Mouse (Mus musculus) right cerebral cortex, postnatal 14 days (tissue): Measurements from ENCODE around the gene Smg6.
"Not testable (repeated sequence)": the region's sequence is repeated elsewhere in the genome, so short reads cannot be mapped to it uniquely, and the experiment has no call there.

ENCODE experiments used
- DNase-seq: peaks from one replicate; pipeline ENCODE4 v3.0.0; 2022

Smg6 gene

DNA sequence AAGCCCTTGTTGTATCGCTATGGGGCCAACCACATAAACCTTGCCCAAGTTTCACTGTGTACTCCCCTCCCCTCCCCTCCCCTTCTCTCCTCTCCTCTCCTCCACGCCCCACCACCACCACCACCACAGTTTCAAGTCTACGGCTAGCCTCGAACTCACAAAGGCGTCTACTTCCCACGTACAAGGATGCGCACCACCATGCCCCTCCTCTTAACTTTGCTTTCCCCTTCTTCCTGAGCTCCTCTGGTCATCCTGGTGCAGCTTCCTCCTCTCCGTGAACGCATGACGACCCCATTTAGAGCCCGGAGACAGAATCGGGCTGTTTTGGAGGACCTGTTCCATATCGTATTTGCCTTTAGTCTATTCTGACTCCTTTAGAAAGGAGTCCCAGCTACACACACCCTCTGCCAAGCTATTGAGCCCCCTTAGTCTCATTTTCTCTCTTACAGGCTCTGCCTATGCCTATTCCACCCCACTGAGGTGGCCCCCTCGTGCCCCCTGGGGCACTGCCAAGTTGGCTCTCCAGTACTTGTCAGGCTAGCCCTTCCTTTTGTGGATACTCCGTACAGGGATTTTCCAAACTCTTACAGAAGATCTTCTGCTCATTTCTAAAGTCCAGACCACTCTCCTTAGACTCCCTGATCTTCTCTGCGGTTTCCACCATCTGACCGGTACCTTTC lies 245.7 kb downstream of the Smg6 start:
- no peak for DNase-seq

GRCm38 (mm10) chr11:75172151-75173094 lies 246.8 kb downstream of the Smg6 start:
- DNase-seq = peak; percentile 77

DNA sequence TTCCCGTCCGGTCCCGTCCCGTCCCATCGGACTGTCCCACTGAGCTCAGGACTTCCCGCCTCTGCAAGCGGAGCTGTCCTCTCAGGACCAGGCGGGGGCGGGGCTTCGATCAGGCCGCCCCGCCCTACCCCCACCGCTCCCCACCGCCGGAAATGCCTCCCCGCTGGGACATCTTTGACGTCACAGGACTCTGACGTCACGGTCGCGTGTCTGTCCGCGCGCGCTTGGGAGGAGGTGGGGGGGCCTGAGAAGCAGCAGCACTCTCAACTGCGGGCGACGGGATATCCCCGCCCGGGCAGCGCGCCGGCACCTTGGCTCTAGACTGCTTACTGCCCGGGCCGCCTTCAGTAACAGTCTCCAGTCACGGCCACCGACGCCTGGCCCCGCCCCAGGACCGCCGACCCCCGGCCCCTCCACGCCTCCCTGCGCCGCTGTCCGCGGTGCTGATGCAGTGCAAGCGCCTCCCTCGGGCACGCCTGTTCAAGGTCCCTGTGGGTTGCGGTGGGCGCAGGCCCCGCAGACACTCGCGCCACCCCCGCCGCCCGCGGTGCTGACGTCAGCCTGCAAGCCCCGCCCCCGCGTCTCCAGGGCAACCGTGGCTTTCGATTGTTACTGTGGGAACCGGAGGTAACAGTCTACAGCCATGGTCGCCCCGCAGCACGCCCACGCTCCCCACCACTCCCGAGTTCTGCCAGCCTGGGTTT lies 247.6 kb downstream of the Smg6 start:
- peak; percentile 96 for DNase-seq

DNA sequence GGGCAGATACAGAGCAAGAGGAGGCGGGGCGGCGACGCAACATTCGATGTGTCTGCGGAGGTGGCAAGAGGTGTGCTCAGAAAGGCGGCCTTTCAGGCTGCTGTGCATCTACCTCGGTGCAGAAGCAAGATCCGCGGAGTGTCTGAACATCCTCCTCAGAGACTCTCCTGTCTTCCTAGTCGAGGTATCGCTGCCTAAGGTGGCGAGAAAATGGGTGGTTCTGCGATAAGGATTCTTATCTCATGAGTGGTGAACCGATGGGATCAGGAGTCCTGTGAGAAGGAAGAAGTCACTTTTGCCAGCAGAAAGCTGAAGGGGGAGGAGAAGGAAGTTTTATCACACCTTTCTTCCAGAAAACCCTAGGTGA lies 248.2 kb downstream of the Smg6 start:
- DNase-seq = no peak

- not testable (repeated sequence) for DNase-seq
These were observed 249.0 kb downstream of the Smg6 start for GRCm38 (mm10) chr11:75174574-75174973.

- no peak for DNase-seq
These were observed 252.4 kb downstream of the Smg6 start for GRCm38 (mm10) chr11:75178011-75178410.

DNA sequence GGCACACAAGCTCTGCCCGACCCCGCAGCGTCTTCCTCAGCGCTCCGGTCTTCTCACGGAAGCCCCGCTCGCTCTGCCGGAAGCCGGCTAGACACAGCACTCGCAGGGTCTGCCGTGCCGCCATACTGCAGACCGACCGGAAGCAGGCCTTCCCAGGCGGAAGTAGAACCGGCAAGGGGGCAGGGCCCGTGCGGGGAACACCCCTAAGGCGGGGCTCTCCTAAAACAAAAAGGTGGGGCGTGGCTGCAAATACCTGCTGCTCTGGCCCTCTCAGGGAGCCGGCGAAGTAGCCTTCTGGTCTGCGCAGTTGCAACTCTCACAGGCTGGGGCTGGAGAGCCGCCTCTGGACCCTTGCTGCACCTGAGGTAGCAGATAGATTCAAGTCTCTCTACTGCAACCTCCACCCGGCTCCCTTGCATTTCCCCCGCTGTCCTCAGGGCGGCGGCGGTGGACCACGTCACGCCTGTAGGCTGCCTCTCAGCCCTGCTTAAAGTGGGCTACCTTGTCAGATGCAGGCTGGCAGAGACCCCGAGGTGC lies 253.1 kb downstream of the Smg6 start, which contains the start of gene Ovca2:
TSS of gene Ovca2 (minus strand) at position 164 of the 537 bp plus-strand sequence.
- DNase-seq = peak; percentile 90

GRCm38 (mm10) chr11:75183917-75184570 lies 258.4 kb downstream of the Smg6 start:
- no peak for DNase-seq

- DNase-seq = no peak
These were observed 258.9 kb downstream of the Smg6 start for GRCm38 (mm10) chr11:75184573-75184972.

GRCm38 (mm10) chr11:75184986-75185385 lies 259.4 kb downstream of the Smg6 start:
- DNase-seq = no peak

- DNase-seq = no peak
These were observed 264.2 kb downstream of the Smg6 start for GRCm38 (mm10) chr11:75189713-75190370.

GRCm38 (mm10) chr11:75190371-75190724 lies 264.7 kb downstream of the Smg6 start:
- peak; percentile 81 for DNase-seq

GRCm38 (mm10) chr11:75190905-75191441 lies 265.4 kb downstream of the Smg6 start, which contains the start of gene Dph1:
Gene Dph1 (minus strand): TSS chr11:75191241.
- no peak for DNase-seq

- DNase-seq = no peak
These were observed 266.2 kb downstream of the Smg6 start for GRCm38 (mm10) chr11:75191841-75192240.

DNA sequence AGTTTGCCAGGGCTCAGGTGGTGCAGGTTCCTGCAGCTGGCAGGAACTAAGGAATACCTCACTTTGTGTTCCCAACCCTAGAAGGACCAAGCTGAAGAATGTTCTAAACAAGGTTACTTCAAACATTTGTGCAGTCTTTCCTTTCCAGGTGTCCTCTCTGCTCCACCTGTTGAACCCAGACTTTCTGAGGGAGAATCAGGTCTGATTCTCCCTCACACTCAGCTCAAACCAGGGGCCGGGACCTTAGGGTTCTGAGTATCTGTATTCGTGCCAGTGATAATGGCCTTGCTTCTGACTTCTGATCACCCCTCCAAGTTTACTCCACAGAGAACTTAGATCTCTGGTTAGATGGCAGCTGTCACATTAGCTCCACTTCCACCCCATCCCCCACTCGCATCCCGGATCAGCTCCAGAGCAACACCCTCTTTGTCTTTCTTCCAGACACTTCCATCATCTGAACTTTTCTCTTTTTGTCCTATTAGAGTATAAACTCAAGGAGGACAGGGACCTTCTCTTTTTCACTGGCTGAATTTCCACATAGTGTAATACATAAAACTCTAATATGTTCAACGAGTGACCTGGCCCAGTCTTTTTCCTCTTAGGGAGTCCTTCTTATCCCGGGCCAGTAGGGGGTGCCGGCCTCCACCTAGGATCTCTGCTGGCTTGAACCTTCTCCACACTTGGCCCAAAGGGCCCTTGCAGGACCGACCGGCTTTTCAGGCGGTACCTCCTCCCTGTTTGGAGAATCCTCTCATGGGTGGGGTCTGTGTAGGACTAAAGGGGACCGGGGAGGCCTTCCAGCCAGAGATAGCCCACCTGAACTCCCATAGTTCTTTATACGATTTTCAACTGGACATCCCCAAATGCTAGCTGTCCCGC lies 267.0 kb downstream of the Smg6 start:
- peak; percentile 78 for DNase-seq

DNA sequence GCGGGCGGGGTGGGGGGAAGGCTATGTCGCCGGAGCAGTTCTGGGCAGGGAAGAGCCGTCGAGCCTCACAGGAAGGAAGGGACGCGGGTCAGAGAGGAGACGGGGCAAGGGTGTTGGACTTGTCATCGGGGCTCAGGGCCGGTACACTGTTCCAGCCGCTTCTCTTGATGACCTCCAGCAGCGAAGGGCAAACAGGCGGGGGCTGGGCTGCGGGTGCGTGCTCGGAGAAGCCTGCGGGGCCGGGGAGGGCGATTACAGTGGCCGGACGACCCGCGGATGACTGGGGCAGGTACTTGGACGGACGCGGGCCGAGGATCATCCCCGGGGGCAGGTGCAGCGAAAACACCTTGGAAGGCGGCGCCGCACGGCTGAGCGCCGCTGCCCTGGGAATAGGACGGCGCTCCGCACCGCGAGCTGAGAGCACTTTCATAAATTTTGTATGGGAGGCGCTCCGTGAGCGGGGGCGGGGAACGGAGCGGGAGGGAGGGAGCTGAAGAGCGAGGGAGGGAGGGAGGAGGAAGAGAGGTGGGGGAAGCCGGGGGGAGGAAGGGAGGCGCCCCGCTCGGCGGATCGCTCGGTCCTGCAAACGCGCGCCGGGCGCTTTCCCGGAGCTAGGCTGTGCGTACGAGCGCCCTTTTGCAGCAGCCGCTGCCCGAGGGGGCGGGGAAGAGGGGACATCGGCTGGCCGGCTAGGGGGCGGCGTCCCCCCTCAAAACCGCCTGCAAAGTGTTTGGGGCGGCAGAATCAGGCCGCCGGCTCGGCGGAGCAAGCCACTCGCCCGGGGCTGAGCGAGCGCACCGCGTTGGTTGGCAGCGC lies 267.8 kb downstream of the Smg6 start, which contains the start of gene Rtn4rl1:
TSS of gene Rtn4rl1 (plus strand) at position 528 of the 816 bp plus-strand sequence.
- peak; percentile 72 for DNase-seq

- DNase-seq = no peak
These were observed 268.7 kb downstream of the Smg6 start for GRCm38 (mm10) chr11:75194121-75194849.

- peak; percentile 63 for DNase-seq
These were observed 269.3 kb downstream of the Smg6 start for GRCm38 (mm10) chr11:75194850-75195461.
